Mouse (Mus musculus) liver, postnatal 0 days (tissue): ENCODE measurements at regions not wholly inside any gene's neighbourhood (a gene's known extent, or its start where the extent isn't known, plus 50 kb on each side); places are given as distances from the start of the nearest gene placed in this dataset.

Source experiments
- CTCF ChIP-seq: sonication (generic); IDR thresholded peaks from 2 replicates; pipeline ENCODE4 v1.5.1; 2016; ENCODE audit warnings: antibody characterized with exemption, low read depth
- EP300 ChIP-seq: IDR thresholded peaks from 2 replicates; pipeline ENCODE4 v1.6.1; 2016; ENCODE audit warnings: antibody characterized with exemption, low read depth, mild to moderate bottlenecking

DNA sequence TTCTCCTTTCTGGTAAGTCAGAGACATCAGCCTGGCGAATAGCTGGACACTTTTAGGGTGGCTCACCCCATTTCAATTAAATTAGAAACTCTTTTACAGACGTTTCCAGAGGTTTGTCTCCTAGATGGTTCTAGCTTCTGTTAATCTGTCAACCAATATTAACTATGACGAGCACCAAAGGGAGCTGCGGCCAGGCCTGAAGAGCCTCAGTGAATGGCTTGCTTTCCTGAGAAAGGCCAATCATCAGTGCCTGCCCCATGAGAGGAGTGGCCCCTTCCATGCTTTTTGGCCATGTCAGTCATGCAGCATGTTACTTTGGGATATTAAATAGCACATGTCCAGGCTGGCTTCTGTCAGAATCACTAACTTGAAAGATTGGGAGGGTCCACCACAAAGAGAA, 296.6 kb upstream of the Id2 start:
- TF ChIP-seq CTCF (no peak), EP300 (no peak)
